Comparison of ENCODE assay signal across 8 mouse cellular contexts in the genomic region with DNA sequence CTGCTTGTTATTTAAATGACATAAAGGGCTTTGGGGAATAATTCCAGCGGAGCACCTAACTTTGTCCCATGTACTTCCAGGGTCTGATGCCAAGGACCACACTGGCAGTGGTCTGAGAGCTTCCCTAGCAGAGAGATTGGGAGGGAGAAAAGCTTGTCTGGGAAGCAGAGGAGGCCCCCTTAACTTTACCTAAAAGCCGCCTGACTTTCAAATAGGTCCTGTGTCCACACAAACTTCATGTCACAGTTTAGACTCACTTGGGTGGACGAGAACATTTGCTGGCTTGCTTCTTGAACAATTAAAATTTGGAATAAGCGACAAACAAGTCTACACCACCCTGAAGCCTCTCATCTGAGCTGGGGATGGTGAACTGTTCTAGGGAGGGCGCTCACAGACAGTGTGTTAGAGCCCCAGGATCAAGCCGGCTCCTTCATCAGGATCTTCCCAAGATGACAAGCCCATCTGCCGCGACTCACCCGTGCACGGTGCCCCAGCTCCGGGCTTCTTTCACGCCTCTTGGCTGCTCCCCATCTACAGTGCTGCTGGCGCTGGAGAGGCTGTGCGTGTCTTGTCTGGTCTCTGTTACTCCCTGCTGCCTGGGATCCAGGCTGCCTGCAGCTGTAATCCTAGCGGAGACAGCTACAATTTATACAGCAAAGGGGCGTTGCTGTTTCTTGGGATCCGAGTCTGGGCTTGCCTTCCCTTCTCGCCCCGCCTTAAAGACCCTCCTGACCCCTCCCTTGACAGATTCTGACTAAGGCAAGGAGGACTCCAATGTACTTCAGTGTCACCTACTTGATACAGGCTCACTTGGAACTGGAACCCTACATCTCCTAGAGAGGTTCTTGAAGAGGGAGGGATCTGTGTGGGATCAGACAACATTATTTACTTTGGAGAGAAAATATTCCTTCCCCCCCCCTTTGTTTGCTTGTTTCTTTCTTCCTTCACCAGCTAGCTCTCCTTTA. TPM values are rescaled to one million over a fixed set of nuclear protein-coding genes. Genes with fewer than 3 reads are reported as not detected.
DNase-seq lines count a peak whose midpoint lies in the region; ATAC-seq and TF ChIP-seq lines count a peak whose summit lies in the region.

A gene (minus strand): TSS at position 620 of the 965 bp plus-strand sequence.

- H3K36me3 ChIP-seq in E14TG2a.4 (ENCODE audit: insufficient read depth, low read length), result no peaks in the 10 kb centered on the region
- H3K36me3 ChIP-seq in hindbrain, embryonic 12.5 days, result no peaks in the 10 kb centered on the region
- no peaks in the 10 kb centered on the region for H3K36me3 ChIP-seq in midbrain, embryonic 12.5 days

- no peaks in the 10 kb centered on the region for H3K9me3 ChIP-seq in E14TG2a.4 (ENCODE audit: low read length)
- no peaks in the 10 kb centered on the region for H3K9me3 ChIP-seq in hindbrain, embryonic 12.5 days (replicated peaks)
- no peaks in the 10 kb centered on the region for H3K9me3 ChIP-seq in midbrain, embryonic 12.5 days

- H3K9ac ChIP-seq in hindbrain, embryonic 12.5 days, result peak within 1 kb of the TSS; percentile 33; the same call in 1 of the 2 replicates
- H3K9ac ChIP-seq in midbrain, embryonic 12.5 days (replicated peaks), result 0 out of 2 replicates have a peak within 1 kb of the TSS, but pooled peaks have one; percentile 34

- no peak for TF ChIP-seq CTCF in E14TG2a.4 (conservative IDR thresholded peaks at IDR 0.05; ENCODE audit: low read length)

- H3K4me3 ChIP-seq in E14TG2a.4 (replicated peaks; ENCODE audit: low read length), result peak within 1 kb of the TSS; percentile 39
- peak within 1 kb of the TSS; percentile 21 for H3K4me3 ChIP-seq in hindbrain, embryonic 12.5 days
- peak within 1 kb of the TSS; percentile 32 for H3K4me3 ChIP-seq in midbrain, embryonic 12.5 days

- WGBS in hindbrain, embryonic 12.5 days, result 12% methylated on average over 19 of the region's 19 CpGs
- 10% methylated on average over 19 of the region's 19 CpGs for WGBS in midbrain, embryonic 12.5 days

- peak within 1 kb of the TSS; percentile 47 for H3K4me2 ChIP-seq in hindbrain, embryonic 12.5 days (replicated peaks)
- H3K4me2 ChIP-seq in midbrain, embryonic 12.5 days (replicated peaks), result peak within 1 kb of the TSS; percentile 53

- no peaks in the 10 kb centered on the region; the same call in 1 of the 2 replicates for H3K27me3 ChIP-seq in E14TG2a.4 (ENCODE audit: insufficient read depth, low read length)
- no peaks in the 10 kb centered on the region for H3K27me3 ChIP-seq in hindbrain, embryonic 12.5 days
- H3K27me3 ChIP-seq in midbrain, embryonic 12.5 days, result no peaks in the 10 kb centered on the region

- peak; percentile 89 for ATAC-seq in hindbrain, embryonic 12.5 days (ENCODE audit: low FRiP score)
- peak; percentile 91 for ATAC-seq in midbrain, embryonic 12.5 days (ENCODE audit: low FRiP score, low read depth)

- H3K27ac ChIP-seq in hindbrain, embryonic 12.5 days, result no peak within 1 kb of the TSS
- H3K27ac ChIP-seq in midbrain, embryonic 12.5 days (replicated peaks), result no peak within 1 kb of the TSS

- DNase-seq in heart, adult 11 months, result peak; percentile 68
- no peak for DNase-seq in heart, adult 9 months (ENCODE audit: low spot score in 2 of 2)
- peak; percentile 56 for DNase-seq in embryo, embryonic 11 days
- DNase-seq in spleen, postnatal 36 days (ENCODE audit: low spot score in 2 of 2), result no peak
- no peak for DNase-seq in c-Kit-positive CD71-positive TER-119-positive erythroid progenitor cells, embryonic 14.5 days (ENCODE audit: low spot score)

- H3K4me1 ChIP-seq in E14TG2a.4 (replicated peaks; ENCODE audit: low read depth, low read length), result 0 out of 2 replicates have a peak, but pooled peaks cover 5% of the 10 kb centered on the region
- peaks cover 6% of the 10 kb centered on the region; the same call in 1 of the 2 replicates for H3K4me1 ChIP-seq in hindbrain, embryonic 12.5 days
- 0 out of 2 replicates have a peak, but pooled peaks cover 3% of the 10 kb centered on the region for H3K4me1 ChIP-seq in midbrain, embryonic 12.5 days

RNA-seq across cellular contexts. Expression of the gene that starts here (rescaled TPM):
- not detected in 2 replicates for polyA plus RNA-seq in hindbrain, embryonic 12.5 days (2016; fragmentation: Nextera tagmentation; extraction: Ambion mirVana)
- not detected in 2 replicates for polyA plus RNA-seq in midbrain, embryonic 12.5 days (2016; fragmentation: Nextera tagmentation; extraction: Ambion mirVana)

Comparison
In these comparisons a context has a peak if more than half of its experiments do, and no peak if none do; other contexts are left out.
1. DNase-seq: peak in heart, adult 11 months (single experiment) and embryo, embryonic 11 days (single experiment); none in heart, adult 9 months (0 of 2), spleen, postnatal 36 days (0 of 2) and c-Kit-positive CD71-positive TER-119-positive erythroid progenitor cells, embryonic 14.5 days (single experiment).
2. Peak in ATAC-seq, H3K4me3 ChIP-seq, H3K9ac ChIP-seq and H3K4me2 ChIP-seq in hindbrain, embryonic 12.5 days; RNA of the gene not detected or under 1 TPM.
3. Peak in ATAC-seq, H3K4me3 ChIP-seq, H3K9ac ChIP-seq and H3K4me2 ChIP-seq in midbrain, embryonic 12.5 days; RNA of the gene not detected or under 1 TPM.
4. Peak in every context shown above with its lines, with median percentiles within 50 percentile points of each other: H3K4me3 ChIP-seq.